Mouse (Mus musculus) cerebellum, adult 2 months (tissue): ENCODE data around the gene Kctd14.

Experiments used
- CTCF ChIP-seq: fragments of 200-500 bp; IDR thresholded peaks from 2 replicates; pipeline ENCODE4 v1.5.1; 2011; ENCODE audit warnings: low read depth, mild to moderate bottlenecking, control low read depth, low read length, moderate library complexity, borderline replicate concordance; ENCODE audit not compliant: insufficient read depth
- POLR2A ChIP-seq: fragments of 200-500 bp; IDR thresholded peaks from 2 replicates; pipeline ENCODE4 v1.6.1; 2011; ENCODE audit warnings: low read length, control low read depth, borderline replicate concordance; ENCODE audit not compliant: insufficient read depth

- TF ChIP-seq POLR2A (no peak), CTCF (no peak)
These were observed 27.4 kb upstream of the Kctd14 start for GRCm38 (mm10) chr7:97423754-97424153.
